Mouse (Mus musculus) CD8-positive naive resting alpha-beta T cell, adult 57 days (primary cell): ENCODE results near the gene Dmkn. TPM values are rescaled to one million over a fixed set of nuclear protein-coding genes. Genes with fewer than 3 reads are reported as not detected.

Source experiments
- total RNA-seq: library from RNA; stranded (reverse); gene quantifications from one replicate; pipeline ENCODE4 v1.2.4, GENCODE M21; 2023

Dmkn gene
- total RNA-seq: not detected

GRCm38 (mm10) chr7:30763456-30763855, at the start of gene Dmkn:
Gene Dmkn (plus strand): TSS chr7:30763756.

GRCm38 (mm10) chr7:30729396-30730063, 34.0 kb upstream of the Dmkn start, which contains the start of gene Tmem147:
Gene Tmem147 (minus strand): TSS chr7:30729540.

GRCm38 (mm10) chr7:30743617-30744016, 19.9 kb upstream of the Dmkn start, which contains the start of gene Gapdhs:
Gene Gapdhs (minus strand): TSS chr7:30743681.

GRCm38 (mm10) chr7:30751086-30751669, 12.4 kb upstream of the Dmkn start, which contains the start of gene Sbsn:
Gene Sbsn (plus strand): TSS chr7:30751471.

GRCm38 (mm10) chr7:30787377-30788022, 23.9 kb downstream of the Dmkn start, which contains the start of gene Krtdap:
Gene Krtdap (plus strand): TSS chr7:30787896.

GRCm38 (mm10) chr7:30823675-30824074, 60.1 kb downstream of the Dmkn start, which contains the start of gene Ffar2:
Gene Ffar2 (minus strand): TSS chr7:30823775.

Other genes starting within 250 kb of the Dmkn start
- 7.0 TPM for gene Arhgap33, start 228.7 kb upstream of the Dmkn start, total RNA-seq
- gene Hspb6, start 211.6 kb upstream of the Dmkn start, total RNA-seq: 4.1 TPM
- gene Proser3, start 211.5 kb upstream of the Dmkn start, total RNA-seq: 11.5 TPM
- gene Lin37, start 203.9 kb upstream of the Dmkn start, total RNA-seq: 39.9 TPM
- 77.5 TPM for gene U2af1l4, start 200.5 kb upstream of the Dmkn start, total RNA-seq
- gene Gm49396, start 200.4 kb upstream of the Dmkn start, total RNA-seq: 30.1 TPM
- 104 TPM for gene Psenen, start 200.1 kb upstream of the Dmkn start, total RNA-seq
- 48.2 TPM for gene Igflr1, start 198.3 kb upstream of the Dmkn start, total RNA-seq
- 106 TPM for gene Kmt2b, start 175.0 kb upstream of the Dmkn start, total RNA-seq
- not detected for gene Zbtb32, start 164.8 kb upstream of the Dmkn start, total RNA-seq
- gene Upk1a, start 150.9 kb upstream of the Dmkn start, total RNA-seq: 0.49 TPM
- 185 TPM for gene Cox6b1, start 137.6 kb upstream of the Dmkn start, total RNA-seq
- not detected for gene Etv2, start 127.9 kb upstream of the Dmkn start, total RNA-seq
- 91.5 TPM for gene Rbm42, start 113.4 kb upstream of the Dmkn start, total RNA-seq
- gene Haus5, start 98.8 kb upstream of the Dmkn start, total RNA-seq: 37.6 TPM
- not detected for gene Pmis2, start 92.2 kb upstream of the Dmkn start, total RNA-seq
- not detected for gene 2200002J24Rik, start 64.8 kb upstream of the Dmkn start, total RNA-seq
- gene Atp4a, start 51.5 kb upstream of the Dmkn start, total RNA-seq: not detected
- 47.1 TPM for gene Tmem147, start 34.2 kb upstream of the Dmkn start, total RNA-seq
- gene Gapdhs, start 20.1 kb upstream of the Dmkn start, total RNA-seq: not detected
- gene Sbsn, start 12.3 kb upstream of the Dmkn start, total RNA-seq: 6.2 TPM
- gene Krtdap, start 24.1 kb downstream of the Dmkn start, total RNA-seq: not detected
- 1.3 TPM for gene Ffar2, start 60.0 kb downstream of the Dmkn start, total RNA-seq
- not detected for gene Ffar3, start 92.4 kb downstream of the Dmkn start, total RNA-seq
- 1.3 TPM for gene Ffar1, start 97.8 kb downstream of the Dmkn start, total RNA-seq
- 60.4 TPM for gene Cd22, start 116.6 kb downstream of the Dmkn start, total RNA-seq
- gene Mag, start 151.1 kb downstream of the Dmkn start, total RNA-seq: not detected
- gene Hamp2, start 160.9 kb downstream of the Dmkn start, total RNA-seq: not detected
- gene Hamp, start 180.3 kb downstream of the Dmkn start, total RNA-seq: not detected
- 165 TPM for gene Usf2, start 193.0 kb downstream of the Dmkn start, total RNA-seq
- gene Lsr, start 209.7 kb downstream of the Dmkn start, total RNA-seq: 5.6 TPM
- not detected for gene Fam187b, start 210.0 kb downstream of the Dmkn start, total RNA-seq